Mouse (Mus musculus): ENCODE data around the gene Stmn1. TPM values are rescaled to one million over a fixed set of nuclear protein-coding genes. Genes with fewer than 3 reads are reported as not detected.

The Stmn1 gene
- polyA plus RNA-seq, 1 experiment: 901 TPM

GRCm38 (mm10) chr4:134467435-134468214, 495 bp upstream of the Stmn1 start:
- peak overlapping the region; percentile 14 for H3K27ac ChIP-seq (ENCODE audit: insufficient read depth, low read length)
- TF ChIP-seq CTCF (IDR thresholded peaks at IDR 0.05; ENCODE audit: extremely low read depth, insufficient read depth, low read length) (no peak), POLR2A (IDR thresholded peaks at IDR 0.05; ENCODE audit: extremely low read depth, insufficient read depth, low read length) (no peak)
- peaks cover 8% of the 10 kb centered on the region for H3K4me1 ChIP-seq (ENCODE audit: control insufficient read depth, insufficient read depth, low read length)
- H3K4me3 ChIP-seq (ENCODE audit: insufficient read depth, low read length): peak overlapping the region; percentile 42

DNA sequence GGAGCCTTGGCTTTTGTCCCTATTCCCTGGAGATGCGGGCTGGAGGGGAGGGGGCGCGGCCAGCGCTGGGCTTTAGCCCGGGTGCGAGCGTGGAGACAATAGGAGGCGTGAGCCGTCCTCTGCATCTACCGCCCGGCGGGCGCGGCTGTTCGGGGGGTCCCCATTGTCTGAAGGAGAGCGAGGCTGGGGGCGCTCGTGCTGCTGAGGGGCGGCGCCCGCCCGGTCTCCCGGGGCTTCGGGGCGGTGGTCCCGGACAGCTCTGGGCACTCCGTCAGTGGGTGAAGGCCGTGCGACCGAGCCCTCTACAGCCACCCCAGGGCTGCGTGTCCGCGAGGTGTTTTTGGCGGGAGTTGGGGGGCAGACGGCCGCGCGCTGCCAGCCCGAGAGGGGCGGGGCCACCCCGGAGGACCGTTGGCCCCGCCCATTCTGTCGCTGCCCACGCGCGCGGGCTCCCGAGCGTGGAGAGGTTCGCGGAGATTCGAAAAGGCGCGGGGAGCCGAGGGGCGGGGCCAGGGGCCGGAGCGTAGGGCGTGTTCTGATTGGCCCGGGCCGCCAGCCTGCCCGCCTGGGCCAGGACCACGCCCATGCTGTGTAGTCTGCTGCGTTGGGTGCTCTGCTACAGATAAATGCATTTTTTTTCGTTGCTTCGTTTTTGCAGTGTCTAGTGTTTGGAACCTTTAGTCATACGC, 602 bp downstream of the Stmn1 start:
- TF ChIP-seq CTCF (IDR thresholded peaks at IDR 0.05; ENCODE audit: extremely low read depth, insufficient read depth, low read length): no peak
- no peak for TF ChIP-seq POLR2A (IDR thresholded peaks at IDR 0.05; ENCODE audit: extremely low read depth, insufficient read depth, low read length)
- no peak overlapping the region for H3K27ac ChIP-seq (ENCODE audit: insufficient read depth, low read length)
- H3K4me1 ChIP-seq (ENCODE audit: control insufficient read depth, insufficient read depth, low read length): peaks cover 10% of the 10 kb centered on the region

GRCm38 (mm10) chr4:134469341-134469796, 1.2 kb downstream of the Stmn1 start:
- peaks cover 13% of the 10 kb centered on the region for H3K4me1 ChIP-seq (ENCODE audit: control insufficient read depth, insufficient read depth, low read length)
- no peak overlapping the region for H3K27ac ChIP-seq (ENCODE audit: insufficient read depth, low read length)
- peak overlapping the region; percentile 42 for H3K4me3 ChIP-seq (ENCODE audit: insufficient read depth, low read length)
- TF ChIP-seq CTCF (IDR thresholded peaks at IDR 0.05; ENCODE audit: extremely low read depth, insufficient read depth, low read length): no peak
- no peak for TF ChIP-seq POLR2A (IDR thresholded peaks at IDR 0.05; ENCODE audit: extremely low read depth, insufficient read depth, low read length)

More for the DNA sequence above, 602 bp downstream of the Stmn1 start:
- peak overlapping the region; percentile 42 for H3K4me3 ChIP-seq (ENCODE audit: insufficient read depth, low read length)

- peaks cover 16% of the 10 kb centered on the region for H3K4me1 ChIP-seq (ENCODE audit: control insufficient read depth, insufficient read depth, low read length)
- H3K27ac ChIP-seq (ENCODE audit: insufficient read depth, low read length): no peak overlapping the region
- peak overlapping the region; percentile 42 for H3K4me3 ChIP-seq (ENCODE audit: insufficient read depth, low read length)
- no peak for TF ChIP-seq POLR2A (IDR thresholded peaks at IDR 0.05; ENCODE audit: extremely low read depth, insufficient read depth, low read length)
- no peak for TF ChIP-seq CTCF (IDR thresholded peaks at IDR 0.05; ENCODE audit: extremely low read depth, insufficient read depth, low read length)
Measured at GRCm38 (mm10) chr4:134469985-134470384, 1.9 kb downstream of the Stmn1 start.

- Histone ChIP-seq H3K27ac (ENCODE audit: insufficient read depth, low read length) (no peak overlapping the region), H3K4me3 (ENCODE audit: insufficient read depth, low read length) (no peak overlapping the region), H3K4me1 (ENCODE audit: control insufficient read depth, insufficient read depth, low read length) (peaks cover 11% of the 10 kb centered on the region)
- TF ChIP-seq CTCF (IDR thresholded peaks at IDR 0.05; ENCODE audit: extremely low read depth, insufficient read depth, low read length): 0 out of 2 replicates have a peak, but pooled peaks have one; percentile 4
- no peak for TF ChIP-seq POLR2A (IDR thresholded peaks at IDR 0.05; ENCODE audit: extremely low read depth, insufficient read depth, low read length)
Measured at GRCm38 (mm10) chr4:134471469-134471868, 3.3 kb downstream of the Stmn1 start.

DNA sequence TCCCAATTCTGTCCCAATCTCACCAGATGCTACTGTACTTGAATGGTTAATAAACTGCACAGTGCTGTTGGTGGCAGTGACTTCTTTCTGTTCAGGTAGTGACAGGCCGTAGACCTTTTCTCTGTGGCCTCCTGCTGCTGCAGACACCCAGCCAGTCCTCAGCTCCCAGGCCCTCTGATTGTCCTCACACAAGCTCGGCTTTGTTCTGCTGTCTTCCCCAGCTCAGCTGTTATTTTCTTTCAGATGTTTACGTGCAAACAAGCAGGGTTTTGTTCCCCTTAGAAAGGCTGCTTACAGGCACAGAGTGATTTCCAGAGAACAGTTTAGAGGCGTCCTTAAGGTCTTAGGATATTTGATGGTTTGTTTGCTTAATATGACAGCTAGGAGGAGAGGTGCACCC, 5.6 kb downstream of the Stmn1 start:
- H3K4me3 ChIP-seq (ENCODE audit: insufficient read depth, low read length): no peak overlapping the region
- H3K4me1 ChIP-seq (ENCODE audit: control insufficient read depth, insufficient read depth, low read length): peaks cover 9% of the 10 kb centered on the region
- TF ChIP-seq POLR2A (IDR thresholded peaks at IDR 0.05; ENCODE audit: extremely low read depth, insufficient read depth, low read length) (no peak), CTCF (IDR thresholded peaks at IDR 0.05; ENCODE audit: extremely low read depth, insufficient read depth, low read length) (no peak)
- peak overlapping the region; percentile 81 for H3K27ac ChIP-seq (ENCODE audit: insufficient read depth, low read length)

DNA sequence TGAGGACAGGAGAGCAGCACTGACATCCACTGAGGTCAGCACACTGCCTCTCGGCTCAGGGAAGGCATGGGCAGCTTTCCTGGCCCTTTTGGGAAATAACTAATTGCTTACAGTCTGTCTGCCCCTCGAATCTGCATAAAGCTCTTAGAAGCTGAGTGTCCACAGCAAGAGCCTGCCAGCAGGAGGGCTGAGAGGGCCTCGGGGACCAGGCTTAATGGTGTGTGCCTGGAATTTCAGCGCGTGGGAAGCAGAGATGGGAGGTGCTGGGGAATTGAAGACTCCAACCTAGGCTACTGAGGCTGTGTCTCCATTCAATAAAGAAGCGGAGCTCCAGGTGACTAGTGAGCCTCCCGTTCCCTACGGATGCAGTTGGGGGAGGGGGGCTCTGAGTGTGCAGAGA, 6.1 kb downstream of the Stmn1 start:
- peaks cover 9% of the 10 kb centered on the region for H3K4me1 ChIP-seq (ENCODE audit: control insufficient read depth, insufficient read depth, low read length)

GRCm38 (mm10) chr4:134476899-134477298, 8.8 kb downstream of the Stmn1 start:
- H3K4me1 ChIP-seq (ENCODE audit: control insufficient read depth, insufficient read depth, low read length): peaks cover 9% of the 10 kb centered on the region
- no peak for TF ChIP-seq CTCF (IDR thresholded peaks at IDR 0.05; ENCODE audit: extremely low read depth, insufficient read depth, low read length)
- TF ChIP-seq POLR2A (IDR thresholded peaks at IDR 0.05; ENCODE audit: extremely low read depth, insufficient read depth, low read length): 0 out of 2 replicates have a peak, but pooled peaks have one; percentile 9
- H3K4me3 ChIP-seq (ENCODE audit: insufficient read depth, low read length): no peak overlapping the region
- peak overlapping the region; percentile 10; the same call in 1 of the 2 replicates for H3K27ac ChIP-seq (ENCODE audit: insufficient read depth, low read length)

More for the DNA sequence above, 6.1 kb downstream of the Stmn1 start:
- Histone ChIP-seq H3K4me3 (ENCODE audit: insufficient read depth, low read length) (no peak overlapping the region), H3K27ac (ENCODE audit: insufficient read depth, low read length) (peak overlapping the region; percentile 81)
- TF ChIP-seq CTCF (IDR thresholded peaks at IDR 0.05; ENCODE audit: extremely low read depth, insufficient read depth, low read length): no peak
- 0 out of 2 replicates have a peak, but pooled peaks have one; percentile 17 for TF ChIP-seq POLR2A (IDR thresholded peaks at IDR 0.05; ENCODE audit: extremely low read depth, insufficient read depth, low read length)

- no peak overlapping the region for H3K27ac ChIP-seq (ENCODE audit: insufficient read depth, low read length)
- TF ChIP-seq POLR2A (IDR thresholded peaks at IDR 0.05; ENCODE audit: extremely low read depth, insufficient read depth, low read length): no peak
- peak; percentile 98 for TF ChIP-seq CTCF (IDR thresholded peaks at IDR 0.05; ENCODE audit: extremely low read depth, insufficient read depth, low read length)
- no peak overlapping the region for H3K4me3 ChIP-seq (ENCODE audit: insufficient read depth, low read length)
- peaks cover 9% of the 10 kb centered on the region for H3K4me1 ChIP-seq (ENCODE audit: control insufficient read depth, insufficient read depth, low read length)
Measured at GRCm38 (mm10) chr4:134478031-134478430, 9.9 kb downstream of the Stmn1 start.

Measured in cortical plate, adult 2 months (tissue).